Mouse (Mus musculus) lung, postnatal 14 days (tissue): ENCODE data around the gene Ruvbl2.

Source experiments
- DNase-seq: peaks from one replicate; pipeline ENCODE4 v3.0.0; 2021

Ruvbl2 gene

DNA sequence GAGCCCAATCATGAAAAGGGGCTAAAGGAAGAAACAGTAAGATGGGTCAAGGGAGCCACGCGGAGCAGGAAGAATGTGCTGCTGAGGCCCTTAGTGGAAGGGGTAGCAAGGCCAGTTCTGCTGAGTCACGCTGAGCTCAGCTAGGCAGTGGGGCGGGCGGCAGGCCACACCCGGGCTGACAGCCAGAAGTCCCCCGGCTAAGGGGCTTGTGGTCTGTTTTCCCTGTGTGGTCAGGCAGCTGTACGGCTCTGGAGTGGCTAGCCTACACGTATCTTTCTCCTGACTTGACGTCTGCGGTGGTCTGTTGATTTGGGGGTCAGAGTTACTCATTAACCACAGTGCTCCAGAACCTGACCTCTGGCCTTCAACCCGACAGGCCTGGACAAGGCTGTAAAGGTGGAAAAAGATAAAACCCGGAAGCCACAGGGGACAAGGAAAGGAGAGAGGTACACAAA, 23.0 kb upstream of the Ruvbl2 start:
- peak; percentile 72 for DNase-seq

GRCm38 (mm10) chr7:45460377-45460776, 22.5 kb upstream of the Ruvbl2 start:
- no peak for DNase-seq

DNA sequence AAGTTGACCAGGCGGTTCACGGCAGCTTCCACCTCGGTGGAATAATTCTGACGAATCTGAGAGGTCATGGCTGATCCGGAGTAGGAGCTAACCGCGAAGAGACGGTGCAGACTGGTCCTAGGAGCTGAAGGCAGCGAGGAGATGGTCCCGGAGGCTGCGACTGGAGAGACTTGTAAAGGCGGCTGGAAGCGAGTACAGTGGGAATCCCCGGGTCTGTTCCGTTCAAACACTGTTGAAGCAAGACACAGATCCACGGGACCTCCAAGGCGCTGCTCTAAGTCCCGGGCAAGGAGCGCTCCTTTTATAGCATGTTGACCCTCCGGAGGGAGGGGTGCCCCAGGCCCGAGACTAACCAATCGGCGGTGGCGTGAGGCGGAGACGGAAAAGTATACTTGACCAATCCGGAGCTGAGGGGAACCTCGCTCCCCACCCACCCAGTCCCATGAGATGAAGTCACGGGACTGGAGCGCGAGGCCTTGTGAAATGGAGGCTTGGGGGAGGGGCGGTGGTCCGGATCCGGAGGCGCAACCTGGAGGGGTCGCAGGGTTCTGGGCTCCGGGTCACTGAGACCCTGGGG, 21.8 kb upstream of the Ruvbl2 start, which contains the start of gene Ftl1:
Ftl1 (minus strand) TSS at position 321 of the 577 bp plus-strand sequence.
- peak; percentile 97 for DNase-seq

DNA sequence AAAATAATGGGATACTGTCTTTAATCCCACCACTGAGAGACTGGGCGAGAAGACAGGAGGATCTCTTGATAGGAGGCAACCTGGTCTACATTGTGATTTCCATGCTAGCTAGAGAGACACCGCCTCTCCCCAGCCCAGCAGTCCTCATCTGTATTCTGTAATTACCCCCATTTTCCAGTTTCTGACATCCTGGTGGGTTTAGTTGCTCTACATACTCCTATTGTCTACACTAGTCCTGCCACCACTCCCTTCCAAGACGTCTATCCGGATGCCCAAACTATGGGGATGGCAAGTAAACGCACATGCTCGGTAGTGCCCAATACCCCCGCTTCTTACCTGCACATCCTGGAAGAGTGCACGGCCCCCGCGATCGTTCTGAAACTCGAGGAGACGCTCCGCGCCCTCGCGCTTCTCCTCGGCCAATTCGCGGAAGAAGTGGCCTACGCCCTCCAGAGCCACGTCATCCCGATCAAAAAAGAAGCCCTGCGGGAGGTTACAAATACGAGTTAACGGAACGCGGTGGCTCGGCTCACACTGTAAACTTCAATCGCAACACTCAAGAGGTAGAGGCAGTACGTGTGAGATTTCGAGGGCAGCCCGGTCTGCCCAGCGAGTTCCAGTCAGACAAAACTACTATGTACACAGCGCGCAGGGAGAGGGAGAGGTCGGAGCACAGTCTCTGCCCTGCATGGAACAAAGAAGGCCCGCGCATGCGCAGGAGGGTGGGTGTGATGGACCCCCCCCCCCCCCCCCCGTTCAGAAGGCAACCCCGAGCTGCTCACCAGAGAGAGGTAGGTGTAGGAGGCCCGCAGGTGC, 21.1 kb upstream of the Ruvbl2 start:
- peak; percentile 88 for DNase-seq

GRCm38 (mm10) chr7:45457204-45458060, 19.5 kb upstream of the Ruvbl2 start:
- no peak for DNase-seq

GRCm38 (mm10) chr7:45456721-45457203, 18.9 kb upstream of the Ruvbl2 start:
- DNase-seq, result no peak

GRCm38 (mm10) chr7:45455932-45456696, 18.2 kb upstream of the Ruvbl2 start:
- DNase-seq, result no peak

GRCm38 (mm10) chr7:45454971-45455370, 17.1 kb upstream of the Ruvbl2 start:
- no peak for DNase-seq

DNA sequence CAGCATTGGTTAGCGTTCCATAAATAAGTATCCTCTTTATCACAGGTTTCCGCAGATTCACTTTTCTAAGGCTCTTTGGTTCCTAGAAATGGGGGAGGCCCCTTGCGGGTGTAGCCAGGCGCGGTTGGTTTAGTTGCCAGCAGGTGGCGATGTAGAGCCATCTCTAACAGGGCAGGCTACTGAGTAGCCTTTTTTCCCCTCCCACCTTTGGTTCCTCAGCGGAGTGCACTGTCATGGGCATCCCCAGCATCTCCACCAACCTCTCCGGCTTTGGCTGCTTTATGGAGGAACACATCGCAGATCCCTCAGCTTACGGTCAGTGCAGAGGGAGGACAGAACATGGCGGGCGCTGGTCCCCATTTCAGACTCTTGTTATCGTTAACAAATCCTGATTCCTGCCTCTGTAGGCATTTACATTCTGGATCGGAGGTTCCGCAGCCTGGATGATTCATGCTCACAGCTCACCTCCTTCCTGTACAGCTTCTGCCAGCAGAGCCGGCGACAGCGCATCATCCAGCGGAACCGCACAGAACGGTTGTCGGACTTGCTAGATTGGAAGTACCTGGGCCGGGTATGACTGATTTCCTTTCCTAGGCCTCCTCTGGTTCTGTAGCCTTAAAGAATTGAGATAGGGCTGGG, 13.6 kb upstream of the Ruvbl2 start:
- DNase-seq, result peak; percentile 88

GRCm38 (mm10) chr7:45449974-45450373, 12.1 kb upstream of the Ruvbl2 start:
- DNase-seq, result no peak

DNA sequence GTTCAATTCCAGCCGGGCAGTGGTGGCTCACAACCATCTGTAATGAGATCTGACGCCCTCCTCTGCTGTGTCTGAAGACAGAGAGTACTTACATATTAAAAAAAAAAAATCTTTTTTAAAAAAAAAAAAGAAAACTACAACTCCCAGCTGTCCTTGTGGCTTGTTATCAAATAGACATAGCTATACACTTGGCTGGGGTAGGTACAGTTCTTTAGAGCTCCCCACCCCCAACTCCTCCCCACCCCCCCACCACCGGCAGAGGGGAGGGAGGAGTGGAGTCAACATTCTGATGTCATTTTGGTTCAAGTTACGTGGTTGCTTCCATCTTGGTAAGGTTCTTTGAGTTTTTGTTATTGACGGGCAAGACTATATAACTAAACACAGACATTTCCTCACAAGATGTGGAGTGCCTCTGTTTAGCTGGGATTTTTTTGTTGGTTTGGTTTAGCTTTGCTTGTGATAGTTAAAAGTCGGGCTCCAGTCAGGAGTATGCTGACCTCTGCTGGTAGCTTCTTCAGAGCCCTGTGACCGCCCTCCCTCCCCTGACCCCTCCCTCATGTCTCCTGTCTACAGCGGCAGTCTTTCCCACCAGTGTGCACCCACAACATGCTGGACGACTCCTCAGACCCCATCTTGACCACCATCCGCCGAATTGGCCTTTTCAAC, 9.6 kb upstream of the Ruvbl2 start:
- peak; percentile 37 for DNase-seq

DNA sequence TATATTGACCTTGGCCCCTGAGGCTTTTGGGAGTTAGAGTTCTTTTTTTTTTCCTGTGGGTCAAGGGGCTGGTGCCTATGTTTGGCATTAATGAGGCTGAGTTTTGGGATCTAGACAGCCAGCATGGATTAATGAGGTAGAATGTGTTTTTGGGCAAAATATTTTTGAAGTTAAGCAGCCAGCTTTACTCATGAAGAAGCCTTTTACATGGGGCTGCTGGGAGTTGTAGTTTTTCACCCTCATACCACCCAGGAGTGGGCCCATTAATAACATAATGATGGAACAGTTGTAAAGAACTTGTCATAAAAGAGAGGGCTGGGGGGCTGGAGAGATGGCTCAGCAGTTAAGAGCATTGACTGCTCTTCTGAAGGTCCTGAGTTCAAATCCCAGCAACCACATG, 8.7 kb upstream of the Ruvbl2 start:
- DNase-seq, result no peak

DNA sequence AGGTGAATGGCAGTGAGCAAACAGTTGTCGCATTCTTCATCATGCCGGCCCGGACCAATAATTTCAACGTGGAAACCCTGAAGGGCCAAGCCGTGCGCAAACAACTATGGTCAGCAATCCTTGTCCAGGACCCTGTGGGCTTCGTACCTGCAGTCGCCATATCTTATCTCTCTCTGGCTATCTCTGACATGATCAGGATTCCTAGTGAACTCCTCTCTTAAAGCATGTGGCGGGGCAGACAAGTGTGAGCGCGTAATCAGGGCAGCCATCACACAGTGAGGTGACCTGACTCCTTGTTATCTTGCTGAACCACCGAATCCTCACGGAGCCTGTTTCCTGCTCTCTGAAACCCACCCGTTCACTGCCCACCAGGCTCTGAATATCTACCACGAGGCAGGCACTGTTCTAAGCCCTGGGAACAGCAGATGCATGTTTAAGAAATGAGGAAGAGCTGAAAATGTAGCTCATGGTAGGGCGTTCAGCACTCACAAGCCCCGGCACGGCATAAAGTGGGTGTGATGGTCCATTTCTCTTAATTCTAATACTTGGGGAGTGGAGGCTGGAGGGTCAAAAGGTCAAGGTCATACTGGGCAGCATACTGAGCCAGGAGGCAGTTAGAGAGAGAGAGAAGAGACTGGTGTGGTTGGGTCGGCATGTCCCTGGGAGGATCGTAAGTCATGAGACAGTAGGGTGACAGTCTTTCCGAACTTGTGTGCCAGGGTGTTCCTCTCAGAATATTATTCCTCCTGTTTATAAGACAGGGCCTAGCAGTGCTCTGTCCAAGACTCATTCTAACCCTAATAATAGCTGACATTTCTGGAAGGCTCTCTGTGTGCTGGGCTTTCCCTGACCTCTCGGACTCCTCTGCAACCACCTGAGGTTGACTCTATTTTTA, 5.9 kb upstream of the Ruvbl2 start:
- DNase-seq, result no peak

DNA sequence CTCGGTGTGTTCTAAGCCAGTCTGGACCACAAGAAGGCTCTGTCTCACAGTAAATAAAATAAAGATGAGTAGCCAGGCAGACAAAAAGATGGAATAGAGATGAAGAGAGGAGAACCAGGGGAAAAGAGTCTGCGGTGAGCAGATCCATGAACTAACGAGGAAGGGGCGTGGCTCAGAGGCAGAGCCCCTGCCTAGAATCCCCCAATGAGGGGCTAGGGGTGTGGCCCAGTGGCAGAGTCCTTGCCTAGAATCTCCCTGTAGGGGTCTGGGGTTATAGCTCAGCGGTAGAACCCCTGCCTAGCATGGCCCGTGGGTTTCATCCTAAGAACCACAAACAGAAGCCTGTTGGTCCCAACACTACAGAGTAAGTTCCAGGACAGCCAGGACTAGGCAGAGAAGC, 850 bp downstream of the Ruvbl2 start:
- DNase-seq, result no peak

- DNase-seq, result no peak
These were observed 1.5 kb downstream of the Ruvbl2 start for GRCm38 (mm10) chr7:45436444-45436843.

GRCm38 (mm10) chr7:45435038-45435437, 2.9 kb downstream of the Ruvbl2 start:
- DNase-seq, result no peak

- DNase-seq, result peak; percentile 100
These were observed 3.5 kb downstream of the Ruvbl2 start, which contains the start of gene Gys1 for GRCm38 (mm10) chr7:45434203-45435015. TSS of gene Gys1 (plus strand) at chr7:45434844.

DNA sequence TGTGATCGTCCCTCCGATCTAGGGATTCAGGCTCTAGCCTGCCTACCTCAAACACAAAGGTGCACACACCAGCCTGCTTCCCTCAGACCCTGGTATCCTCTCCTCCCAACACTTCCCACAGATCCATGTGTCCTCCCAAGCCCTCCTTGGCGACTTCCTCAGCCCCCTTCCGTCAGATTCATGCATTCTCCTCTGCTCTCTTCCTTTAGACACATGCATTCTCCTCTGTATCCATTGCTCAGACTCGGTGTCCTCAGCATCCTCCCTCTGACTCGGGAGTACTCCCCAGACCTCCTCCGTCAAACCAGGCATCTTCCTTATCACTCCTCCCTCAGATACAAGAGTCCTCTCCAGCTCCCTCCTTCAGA, 4.1 kb downstream of the Ruvbl2 start:
- no peak for DNase-seq

- DNase-seq, result no peak
These were observed 11.3 kb downstream of the Ruvbl2 start for GRCm38 (mm10) chr7:45426556-45426955.
